Mouse (Mus musculus) telencephalon, adult 2 months (tissue): ENCODE data around the gene Pdcd10.

Experiments used
- DNase-seq: peaks from one replicate; pipeline ENCODE4 v3.0.0-alpha.2; 2011; ENCODE audit warnings: low read depth, low spot score

The Pdcd10 gene

GRCm38 (mm10) chr3:75474657-75475056, 82.0 kb downstream of the Pdcd10 start:
- DNase-seq, result no peak

- DNase-seq, result no peak
Measured at GRCm38 (mm10) chr3:75468154-75468553, 88.5 kb downstream of the Pdcd10 start.
